Mouse (Mus musculus) liver, postnatal 0 days (tissue): ENCODE data around the gene Gm10974. TPM values are rescaled to one million over a fixed set of nuclear protein-coding genes. Genes with fewer than 3 reads are reported as not detected.
A peak's percentile ranks its signal among the peaks of the same experiment; 100 is the strongest.

Experiments
- ATAC-seq: fragments of 200-750 bp; cut with Nextera tagmentation; 2 replicates; pipeline ENCODE4 v1.8.0; 2017; ENCODE audit warnings: mild to moderate bottlenecking, moderate library complexity
- DNase-seq: peaks from one replicate; pipeline ENCODE4 v3.0.0-alpha.2; 2016
- H3K27ac ChIP-seq: fragments of 300-500 bp; sonication (generic); 2 replicates; pipeline ENCODE4 v1.5.1; 2014; ENCODE audit warnings: antibody characterized with exemption, moderate library complexity, mild to moderate bottlenecking, low read depth
- H3K27me3 ChIP-seq: fragments of 300-500 bp; sonication (generic); 2 replicates; pipeline ENCODE4 v1.6.1; 2014; ENCODE audit warnings: low read length, control low read depth, mixed read lengths; ENCODE audit not compliant: insufficient read depth
- H3K36me3 ChIP-seq: fragments of 300-500 bp; sonication (generic); replicated peaks from 2 replicates; pipeline ENCODE4 v1.6.1; 2014; ENCODE audit warnings: mild to moderate bottlenecking, control low read depth, low read length, moderate library complexity, mixed read lengths; ENCODE audit not compliant: insufficient read depth
- H3K4me1 ChIP-seq: fragments of 300-500 bp; sonication (generic); 2 replicates; pipeline ENCODE4 v1.6.1; 2014; ENCODE audit warnings: antibody characterized with exemption, mild to moderate bottlenecking, control low read depth; ENCODE audit not compliant: insufficient read depth
- H3K4me2 ChIP-seq: fragments of 300-500 bp; sonication (generic); 2 replicates; pipeline ENCODE4 v1.6.1; 2014; ENCODE audit warnings: low read depth, mild to moderate bottlenecking, low read length, moderate library complexity, mixed read lengths
- H3K4me3 ChIP-seq: fragments of 300-500 bp; sonication (generic); 2 replicates; pipeline ENCODE4 v1.5.1; 2014; ENCODE audit warnings: low read depth, low read length
- H3K9ac ChIP-seq: fragments of 300-500 bp; sonication (generic); replicated peaks from 2 replicates; pipeline ENCODE4 v1.6.1; 2014; ENCODE audit warnings: mild to moderate bottlenecking, moderate library complexity
- H3K9me3 ChIP-seq: fragments of 300-500 bp; sonication (generic); 2 replicates; pipeline ENCODE4 v1.6.1; 2016; ENCODE audit warnings: mild to moderate bottlenecking, control low read depth, low read length, mixed read lengths
- CTCF ChIP-seq: sonication (generic); IDR thresholded peaks from 2 replicates; pipeline ENCODE4 v1.5.1; 2016; ENCODE audit warnings: antibody characterized with exemption, low read depth
- EP300 ChIP-seq: IDR thresholded peaks from 2 replicates; pipeline ENCODE4 v1.6.1; 2016; ENCODE audit warnings: antibody characterized with exemption, low read depth, mild to moderate bottlenecking
- WGBS: fragments of 180-500 bp; shearing (Covaris S2); extraction: QIAGEN DNeasy Blood & Tissue Kit; methylation state at CpG from one replicate; pipeline ENCODE4 v1.1.7; 2014; ENCODE audit not compliant: insufficient replicate concordance; 5-methylcytosine and 5-hydroxymethylcytosine counted together
- polyA plus RNA-seq: library from polyadenylated mRNA; unstranded; fragments of >200 nt; fragmentation: Nextera tagmentation; extraction: Ambion mirVana; gene quantifications from 2 replicates; pipeline ENCODE4 v1.2.1, GENCODE M21; 2015

Gene Gm10974
- polyA plus RNA-seq, result not detected in 2 replicates

DNA sequence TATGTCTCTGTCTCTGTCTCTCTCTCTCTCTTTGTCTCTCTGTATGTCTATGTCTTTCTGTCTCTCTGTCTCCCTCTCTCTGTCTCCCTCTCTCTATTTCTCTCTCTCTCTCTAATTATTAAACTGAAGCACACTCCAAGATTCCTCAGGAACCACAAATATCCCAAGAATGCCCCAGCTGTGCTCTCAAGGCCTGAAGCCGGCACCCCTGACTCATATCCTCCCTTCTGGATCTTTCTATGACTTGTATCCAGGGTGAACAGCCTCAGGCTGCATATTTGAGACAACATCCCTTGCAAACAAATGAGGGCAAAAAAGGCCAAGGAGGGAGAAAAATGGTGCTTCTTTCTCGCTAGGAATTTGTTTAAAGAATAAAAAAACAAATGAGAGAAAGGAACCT lies at the start of gene Gm10974:
Gene Gm10974 (plus strand): TSS at position 2 of the 400 bp plus-strand sequence.
- H3K27me3 ChIP-seq, result no peaks in the 10 kb centered on the region
- no peak within 1 kb of the TSS for H3K4me3 ChIP-seq
- DNase-seq (no peak), ATAC-seq (no peak)
- 56% methylated on average over 2 of the region's 2 CpGs for WGBS
- no peak within 1 kb of the TSS for H3K4me2 ChIP-seq
- H3K4me1 ChIP-seq, result peaks cover 3% of the 10 kb centered on the region; the same call in 1 of the 2 replicates
- no peak for TF ChIP-seq EP300
- TF ChIP-seq CTCF, result no peak
- no peaks in the 10 kb centered on the region for H3K36me3 ChIP-seq
- H3K9me3 ChIP-seq, result peaks cover 3% of the 10 kb centered on the region; the same call in 1 of the 2 replicates
- H3K27ac ChIP-seq, result no peak within 1 kb of the TSS
- no peak within 1 kb of the TSS for H3K9ac ChIP-seq

DNA sequence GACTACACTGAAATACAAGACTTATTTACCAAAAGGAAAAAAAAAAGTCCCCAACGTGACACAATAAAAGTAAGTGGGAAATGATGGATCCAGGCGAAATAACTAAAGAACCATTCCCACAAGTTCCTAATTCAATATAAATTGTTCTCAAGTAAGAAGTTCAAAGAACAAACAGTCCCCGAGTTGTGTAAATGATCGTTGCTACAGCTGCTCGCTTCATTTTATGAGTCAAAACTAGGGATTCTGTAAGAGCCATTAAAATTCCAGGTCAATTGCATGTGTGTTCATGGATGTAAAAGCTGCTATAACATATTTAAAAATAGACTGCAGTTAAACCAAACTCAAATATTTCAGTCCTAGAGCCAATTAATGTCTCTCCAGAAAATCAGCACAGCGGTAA lies 47.6 kb upstream of the Gm10974 start:
- Histone ChIP-seq H3K9ac (no peak overlapping the region), H3K4me1 (no peaks in the 10 kb centered on the region), H3K4me3 (no peak overlapping the region), H3K27me3 (no peaks in the 10 kb centered on the region), H3K27ac (no peak overlapping the region), H3K4me2 (no peak overlapping the region), H3K36me3 (0 out of 2 replicates have a peak, but pooled peaks cover 6% of the 10 kb centered on the region), H3K9me3 (no peaks in the 10 kb centered on the region)
- DNase-seq (no peak), ATAC-seq (no peak)
- TF ChIP-seq EP300 (no peak), CTCF (no peak)
- 84% methylated on average over 6 of the region's 6 CpGs for WGBS

DNA sequence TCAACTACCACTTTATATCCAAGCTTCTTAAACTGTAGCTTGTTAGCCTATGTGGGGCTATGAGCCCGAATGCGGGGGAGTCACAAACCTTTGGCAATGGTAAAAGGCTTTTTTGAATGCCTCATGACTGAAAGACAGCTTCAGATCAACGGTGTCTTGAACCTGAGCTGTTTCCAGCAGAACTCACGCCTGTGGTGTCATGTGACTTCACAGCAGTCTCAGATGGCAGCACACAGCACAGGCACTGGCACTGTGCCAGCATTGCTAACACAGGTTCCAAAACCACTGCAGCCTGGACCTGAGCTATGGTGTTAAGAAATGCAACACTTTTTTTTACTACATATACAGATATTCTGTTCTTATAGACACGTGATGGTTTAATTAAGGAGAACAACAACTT lies 44.7 kb upstream of the Gm10974 start:
- TF ChIP-seq CTCF (no peak), EP300 (no peak)
- no peak overlapping the region for H3K4me2 ChIP-seq
- no peak overlapping the region for H3K4me3 ChIP-seq
- H3K27ac ChIP-seq, result no peak overlapping the region
- no peak overlapping the region for H3K9ac ChIP-seq
- DNase-seq (peak; percentile 53), ATAC-seq (no peak)
- H3K36me3 ChIP-seq, result peaks cover 7% of the 10 kb centered on the region; the same call in 1 of the 2 replicates
- H3K9me3 ChIP-seq, result no peaks in the 10 kb centered on the region
- WGBS, result 59% methylated on average over 5 of the region's 5 CpGs
- no peaks in the 10 kb centered on the region for H3K4me1 ChIP-seq
- H3K27me3 ChIP-seq, result no peaks in the 10 kb centered on the region

DNA sequence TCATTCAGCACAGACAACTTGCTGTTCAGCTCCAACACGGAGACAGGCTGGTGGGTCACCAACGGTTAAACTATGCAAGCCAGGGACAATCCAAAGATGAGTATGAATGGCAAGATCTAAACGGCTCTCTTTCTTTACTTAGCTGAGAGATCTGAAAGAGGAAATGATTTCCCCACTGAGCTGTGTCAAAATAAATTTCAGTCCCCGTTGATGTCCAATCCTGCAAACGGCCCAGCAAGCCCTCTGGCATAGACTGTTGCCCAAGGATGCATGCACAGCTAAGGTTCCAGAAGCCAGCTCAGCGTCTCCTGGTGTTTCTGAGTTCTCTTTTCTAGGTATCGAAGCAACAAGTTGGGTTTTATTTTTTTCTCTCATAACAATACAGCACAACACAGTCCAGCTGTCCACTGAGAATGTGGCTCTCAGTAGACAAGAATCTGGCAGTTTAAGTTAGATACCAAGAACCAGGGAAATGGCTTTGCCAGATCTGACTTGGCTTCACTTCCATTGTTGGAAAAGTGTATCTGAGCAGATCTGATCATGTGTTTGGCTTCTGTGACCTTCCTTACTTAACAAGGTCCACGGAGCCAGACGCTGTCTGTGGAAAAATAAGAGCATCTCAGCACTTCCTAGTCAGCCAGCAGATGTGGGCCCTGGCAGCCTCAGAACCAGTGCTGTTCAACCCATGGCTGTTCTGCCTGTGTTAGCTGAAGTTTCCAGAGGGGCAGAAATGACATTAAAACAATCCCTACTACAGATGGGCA lies 42.3 kb upstream of the Gm10974 start:
- Histone ChIP-seq H3K9me3 (no peaks in the 10 kb centered on the region), H3K27ac (no peak overlapping the region), H3K27me3 (no peaks in the 10 kb centered on the region), H3K36me3 (peaks cover 3% of the 10 kb centered on the region; the same call in 1 of the 2 replicates), H3K4me2 (no peak overlapping the region), H3K9ac (no peak overlapping the region), H3K4me1 (no peaks in the 10 kb centered on the region), H3K4me3 (no peak overlapping the region)
- TF ChIP-seq EP300 (no peak), CTCF (no peak)
- peak; percentile 13 for DNase-seq
- no peak for ATAC-seq
- WGBS, result 67% methylated on average over 9 of the region's 9 CpGs

DNA sequence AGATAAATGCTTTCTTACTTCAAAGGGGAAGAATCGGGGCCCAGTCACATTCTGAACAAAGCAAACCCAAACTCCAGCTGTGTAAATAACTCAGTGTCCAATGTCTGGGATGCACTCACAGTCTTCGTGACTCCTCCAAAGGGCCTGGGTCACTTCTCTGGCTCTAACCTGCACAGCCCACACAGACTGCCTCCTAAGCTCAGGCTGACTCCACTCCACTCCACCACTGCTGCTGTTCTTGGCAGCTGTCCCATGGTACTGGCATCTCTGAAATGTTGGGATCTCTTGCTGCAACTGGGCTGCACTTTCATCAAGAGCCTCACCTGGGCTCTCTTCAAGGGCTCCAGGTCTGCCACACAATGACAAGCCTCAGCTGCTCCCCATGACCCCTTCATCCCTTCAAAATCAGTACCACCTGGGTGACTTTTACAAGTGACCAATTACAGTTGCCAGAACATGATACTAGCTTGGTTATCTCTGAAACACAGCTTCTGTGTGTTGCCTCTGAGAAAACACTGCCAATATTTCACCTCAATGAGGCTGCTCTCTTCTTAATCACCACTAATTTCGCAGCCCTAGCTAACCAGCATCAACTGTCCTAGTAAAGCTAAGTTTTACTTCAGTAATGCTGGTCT lies 40.2 kb upstream of the Gm10974 start:
- Histone ChIP-seq H3K36me3 (peaks cover 5% of the 10 kb centered on the region), H3K4me3 (no peak overlapping the region), H3K27me3 (no peaks in the 10 kb centered on the region), H3K27ac (no peak overlapping the region), H3K9me3 (no peaks in the 10 kb centered on the region), H3K9ac (no peak overlapping the region), H3K4me2 (no peak overlapping the region), H3K4me1 (no peaks in the 10 kb centered on the region)
- ATAC-seq (no peak), DNase-seq (no peak)
- WGBS, result 71% methylated on average over 3 of the region's 3 CpGs
- no peak for TF ChIP-seq CTCF
- no peak for TF ChIP-seq EP300

DNA sequence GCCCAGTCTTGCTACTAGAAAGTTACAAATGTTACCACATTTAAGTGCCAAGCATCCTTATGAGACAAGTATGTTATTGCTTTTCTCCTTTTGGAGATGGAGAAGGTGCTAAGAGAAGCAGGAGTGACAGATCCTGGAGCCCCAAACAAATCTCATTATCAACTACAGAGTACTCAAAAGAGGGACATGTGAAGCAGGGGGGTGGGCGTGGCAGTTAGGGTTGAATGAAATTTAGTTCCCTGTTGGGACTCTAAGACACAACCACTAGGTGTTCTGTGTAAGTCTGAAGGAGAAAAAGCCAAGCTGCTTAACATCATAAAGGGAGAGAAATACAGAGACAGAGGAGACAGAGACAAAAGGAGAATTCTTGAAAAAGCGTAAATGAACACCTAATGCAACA lies 38.2 kb upstream of the Gm10974 start:
- ATAC-seq (no peak), DNase-seq (no peak)
- no peak overlapping the region for H3K9ac ChIP-seq
- no peak overlapping the region for H3K4me3 ChIP-seq
- no peaks in the 10 kb centered on the region for H3K9me3 ChIP-seq
- H3K4me1 ChIP-seq, result no peaks in the 10 kb centered on the region
- no peak overlapping the region for H3K4me2 ChIP-seq
- no peaks in the 10 kb centered on the region for H3K27me3 ChIP-seq
- WGBS, result 83% methylated on average over 2 of the region's 2 CpGs
- TF ChIP-seq EP300, result no peak
- TF ChIP-seq CTCF, result no peak
- H3K36me3 ChIP-seq, result peaks cover 12% of the 10 kb centered on the region
- H3K27ac ChIP-seq, result no peak overlapping the region
